Mouse (Mus musculus): ENCODE results near the gene Ccdc162.

Ccdc162 gene

DNA sequence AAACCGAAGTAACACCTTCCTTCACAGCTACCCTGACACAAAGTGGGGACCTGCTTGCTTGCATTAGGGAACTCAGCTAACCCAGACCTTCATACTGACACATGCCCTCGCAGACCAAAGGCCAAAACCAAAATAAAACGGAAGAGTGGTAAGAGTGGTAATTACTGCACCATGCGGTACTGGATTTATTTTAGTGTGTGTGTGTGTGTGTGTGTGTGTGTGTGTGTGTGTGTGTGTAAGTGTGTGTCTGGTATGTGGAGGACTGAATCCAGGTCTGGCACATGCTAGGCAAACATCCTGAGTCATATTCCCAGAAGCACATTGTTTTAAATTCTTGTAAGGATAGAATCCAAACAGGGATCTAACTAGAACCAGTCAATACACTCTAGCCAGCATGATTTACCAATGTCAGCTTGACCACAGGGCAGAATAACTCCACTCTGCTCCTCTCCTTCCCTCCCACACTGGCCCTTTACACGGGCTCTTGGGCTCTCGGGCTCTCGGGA lies 140.1 kb downstream of the Ccdc162 start:
- DNase-seq (ENCODE audit: low read depth): no peak

DNA sequence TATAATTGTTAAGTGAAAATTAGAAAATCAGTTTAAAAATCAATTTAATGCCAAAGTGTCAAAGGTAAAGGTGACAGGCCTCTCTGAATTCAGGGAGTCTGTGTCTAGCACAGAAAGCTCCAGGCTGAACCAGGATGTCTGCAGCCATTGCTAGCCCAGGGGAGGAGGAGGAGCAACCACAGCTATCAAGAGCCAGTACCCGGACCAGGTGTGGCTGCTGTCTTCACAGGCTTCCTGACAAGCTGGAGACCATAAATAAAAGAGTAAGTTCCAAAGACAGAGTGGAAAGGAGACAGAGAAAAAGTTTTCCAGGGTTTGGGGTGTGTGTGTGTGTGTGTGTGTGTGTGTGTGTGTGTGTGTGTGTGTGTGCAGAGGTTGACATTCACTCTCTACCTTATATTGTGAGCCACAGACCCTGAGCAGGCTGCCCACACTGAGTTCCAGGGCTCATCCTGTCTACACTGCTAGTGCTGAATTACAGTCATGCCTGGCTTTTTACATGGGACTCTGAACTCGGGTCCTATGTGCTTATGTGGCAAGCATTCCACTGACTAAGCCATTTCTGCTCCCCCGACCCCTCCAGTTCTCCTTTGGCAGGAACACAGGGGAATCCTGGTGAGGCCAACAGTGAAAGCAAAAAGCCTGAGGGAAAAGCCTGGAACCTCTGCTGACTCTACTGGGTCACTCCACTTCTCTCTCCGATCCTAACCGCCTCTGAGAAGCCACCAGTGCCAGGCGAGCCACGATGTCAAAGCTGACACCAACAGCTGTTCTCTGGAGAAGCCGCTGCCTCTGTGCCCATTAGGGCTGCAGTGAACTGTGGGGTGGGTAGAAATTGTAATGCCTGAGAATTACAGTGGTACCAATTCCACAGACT lies 140.7 kb downstream of the Ccdc162 start:
- no peak for DNase-seq (ENCODE audit: low read depth)

GRCm38 (mm10) chr10:41573190-41573589 lies 143.2 kb downstream of the Ccdc162 start:
- DNase-seq (ENCODE audit: low read depth): no peak

DNA sequence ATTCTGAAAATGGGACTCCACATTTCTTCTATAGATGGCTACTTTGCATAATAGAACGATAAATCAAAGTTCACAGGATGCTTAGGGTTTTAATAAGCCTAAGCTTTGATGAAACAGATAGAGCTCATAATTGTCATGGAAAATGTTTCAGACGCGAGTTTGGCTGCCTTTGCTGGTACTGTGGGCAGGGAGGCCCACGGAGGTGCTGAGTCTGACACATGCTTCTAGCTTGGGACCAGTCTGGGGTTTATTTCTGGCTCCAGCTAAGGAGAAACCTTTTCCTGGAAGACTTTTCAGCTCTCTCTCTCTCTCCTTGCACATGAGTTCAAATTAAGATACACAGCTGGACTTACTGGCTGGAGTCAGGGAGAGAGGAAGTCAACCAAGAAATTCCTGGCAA lies 144.2 kb downstream of the Ccdc162 start:
- no peak for DNase-seq (ENCODE audit: low read depth)

GRCm38 (mm10) chr10:41571065-41571464 lies 145.4 kb downstream of the Ccdc162 start:
- no peak for DNase-seq (ENCODE audit: low read depth)

DNA sequence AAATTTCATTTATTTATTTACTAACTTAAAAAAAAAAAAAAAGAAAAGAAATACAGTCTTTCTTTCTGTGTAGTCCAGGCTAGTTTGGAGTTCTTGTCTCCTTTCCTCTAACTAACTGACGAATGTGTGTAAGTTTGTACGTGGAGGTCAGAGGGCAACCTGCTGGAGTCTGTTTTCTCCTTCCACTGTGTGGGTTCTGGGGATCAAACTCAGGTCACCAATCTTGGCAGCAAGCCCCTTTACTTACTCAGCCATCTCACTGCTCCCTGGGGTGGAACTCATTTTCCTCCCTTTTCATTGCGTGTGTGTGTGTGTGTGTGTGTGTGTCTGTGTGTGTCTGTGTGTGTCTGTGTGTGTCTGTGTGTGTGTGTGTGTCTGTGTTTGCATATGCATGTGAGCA lies 148.1 kb downstream of the Ccdc162 start:
- no peak for DNase-seq (ENCODE audit: low read depth)

DNA sequence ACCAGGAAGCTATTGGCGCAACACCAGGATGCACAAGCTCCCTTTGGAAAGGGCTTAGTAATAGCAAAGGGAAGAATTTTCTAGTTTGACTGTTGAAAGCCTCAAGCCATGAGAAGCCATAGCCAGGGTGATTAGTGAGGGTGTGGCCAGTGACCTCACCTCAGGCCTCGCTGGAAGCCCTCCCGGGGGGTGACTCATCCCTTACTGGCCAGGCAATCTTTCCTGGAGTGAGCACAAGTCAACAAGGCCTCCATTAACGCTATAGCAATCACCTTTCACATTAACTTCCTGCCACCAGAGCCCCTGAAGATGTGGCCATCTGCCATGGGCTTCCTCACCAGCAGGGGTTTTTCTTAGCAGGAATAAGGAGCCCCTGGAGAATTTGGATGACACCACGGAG lies 151.3 kb downstream of the Ccdc162 start:
- no peak for DNase-seq (ENCODE audit: low read depth)

DNA sequence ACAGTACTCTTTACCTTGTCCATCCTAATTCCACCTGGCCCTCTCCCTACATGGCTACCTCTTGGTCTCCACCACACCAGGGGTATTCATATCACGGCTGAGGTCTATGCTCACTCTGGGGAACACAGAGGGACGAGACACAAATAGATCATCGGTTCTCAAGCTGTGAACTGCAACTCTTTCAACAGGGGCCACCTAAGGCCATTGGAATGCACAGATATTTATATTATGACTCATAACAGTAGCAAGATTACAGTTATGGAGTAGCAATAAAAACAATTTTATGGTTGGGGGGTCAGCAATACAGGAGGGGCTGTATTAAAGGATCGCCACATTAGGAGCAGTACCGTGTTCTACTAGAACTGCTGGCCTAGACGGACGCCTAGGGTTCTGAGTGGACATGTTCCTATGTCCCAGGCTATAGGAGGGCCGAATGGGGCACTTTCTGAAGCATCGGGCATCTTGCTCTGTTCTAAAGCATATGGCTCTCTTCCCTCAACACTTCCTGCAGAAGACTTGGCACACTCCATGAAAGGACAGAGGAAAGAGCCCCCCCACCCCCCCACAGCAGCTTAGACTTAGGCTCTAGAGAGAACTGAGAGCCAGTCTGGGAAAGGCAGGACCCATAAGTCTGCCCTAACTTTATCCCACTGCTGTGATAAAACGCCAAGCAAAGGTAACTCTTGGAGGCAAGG lies 154.6 kb downstream of the Ccdc162 start:
- no peak for DNase-seq (ENCODE audit: low read depth)

DNA sequence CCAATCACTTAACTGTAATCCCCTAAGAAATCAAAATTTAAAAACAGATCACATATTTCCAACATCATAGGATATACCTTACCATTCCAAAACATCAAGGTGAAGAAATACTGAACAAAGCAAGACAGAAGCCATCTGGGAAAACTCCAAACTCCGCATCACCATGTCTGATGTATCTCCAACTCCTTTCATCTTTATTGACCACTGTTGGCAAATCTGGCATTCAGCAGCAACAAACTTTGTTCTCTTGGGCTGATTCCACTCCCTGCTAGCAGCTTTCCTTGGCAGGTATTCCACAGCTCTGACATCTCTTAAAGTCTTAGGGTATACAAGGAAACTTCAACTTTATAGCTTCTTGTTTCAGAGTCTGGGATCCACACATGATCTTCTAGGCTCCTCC lies 158.0 kb downstream of the Ccdc162 start:
- DNase-seq (ENCODE audit: low read depth): no peak

- DNase-seq (ENCODE audit: low read depth): no peak
These were observed 161.4 kb downstream of the Ccdc162 start for GRCm38 (mm10) chr10:41555081-41555480.

DNA sequence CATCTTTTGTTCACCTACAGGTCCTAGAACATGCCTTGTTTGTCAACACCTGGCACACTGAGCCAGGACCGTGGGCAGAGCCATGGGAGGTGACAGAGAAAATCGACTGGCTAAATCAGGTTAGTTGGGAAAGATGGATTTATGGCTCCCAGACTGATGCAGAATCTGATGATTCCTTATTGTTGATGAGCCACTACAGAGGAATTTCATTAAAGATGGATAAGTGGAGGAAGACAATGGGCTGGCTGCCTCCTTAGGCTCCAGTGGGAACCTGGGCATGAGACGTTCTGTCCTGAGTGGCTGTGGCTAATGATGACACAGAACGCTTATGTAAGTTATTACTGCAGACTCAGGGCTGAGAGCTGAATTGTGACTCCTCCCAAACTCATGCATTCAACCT lies 162.7 kb downstream of the Ccdc162 start:
- DNase-seq (ENCODE audit: low read depth): no peak

GRCm38 (mm10) chr10:41552847-41553589 lies 163.4 kb downstream of the Ccdc162 start:
- DNase-seq (ENCODE audit: low read depth): peak; percentile 67

DNA sequence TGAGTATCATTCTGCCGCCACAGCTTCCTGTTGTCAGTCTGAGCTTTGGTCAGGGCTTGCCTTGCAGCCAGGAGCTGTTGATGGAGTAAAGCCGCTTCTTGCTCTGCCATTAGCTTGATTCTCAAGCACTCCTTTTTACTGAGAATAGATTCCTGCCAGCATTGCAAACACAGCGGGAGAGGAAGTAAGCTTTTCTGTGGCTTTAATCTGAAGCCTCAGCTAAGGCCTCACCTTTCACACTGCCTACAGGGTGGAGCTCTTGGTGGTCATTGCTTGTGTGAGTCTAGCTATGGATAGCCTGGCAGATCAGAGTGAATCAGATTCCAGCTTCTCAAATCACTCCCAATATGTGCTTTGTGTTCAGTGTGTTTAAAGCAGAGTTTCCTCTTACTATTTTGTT lies 164.1 kb downstream of the Ccdc162 start:
- DNase-seq (ENCODE audit: low read depth): peak; percentile 50

DNA sequence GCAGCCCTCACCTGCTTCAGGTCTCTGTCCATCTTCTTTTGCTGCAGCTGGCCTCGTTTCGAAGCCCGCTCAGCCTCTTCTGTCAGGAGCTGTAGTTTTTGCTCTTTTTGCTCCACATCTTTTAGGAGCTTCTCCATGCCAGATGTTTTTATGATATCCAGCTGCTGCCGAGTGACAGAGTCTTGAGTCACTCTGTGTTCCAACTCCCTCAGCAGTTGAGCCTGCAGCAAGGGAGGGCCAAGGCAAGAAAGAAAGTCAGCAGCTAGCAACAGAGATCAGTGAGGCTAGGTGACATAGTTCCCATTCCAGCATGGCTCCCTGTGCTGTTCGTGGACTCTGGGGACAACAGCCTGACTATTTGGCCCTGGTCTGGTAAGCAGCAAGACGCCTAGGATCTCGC lies 165.7 kb downstream of the Ccdc162 start:
- DNase-seq (ENCODE audit: low read depth): no peak

DNA sequence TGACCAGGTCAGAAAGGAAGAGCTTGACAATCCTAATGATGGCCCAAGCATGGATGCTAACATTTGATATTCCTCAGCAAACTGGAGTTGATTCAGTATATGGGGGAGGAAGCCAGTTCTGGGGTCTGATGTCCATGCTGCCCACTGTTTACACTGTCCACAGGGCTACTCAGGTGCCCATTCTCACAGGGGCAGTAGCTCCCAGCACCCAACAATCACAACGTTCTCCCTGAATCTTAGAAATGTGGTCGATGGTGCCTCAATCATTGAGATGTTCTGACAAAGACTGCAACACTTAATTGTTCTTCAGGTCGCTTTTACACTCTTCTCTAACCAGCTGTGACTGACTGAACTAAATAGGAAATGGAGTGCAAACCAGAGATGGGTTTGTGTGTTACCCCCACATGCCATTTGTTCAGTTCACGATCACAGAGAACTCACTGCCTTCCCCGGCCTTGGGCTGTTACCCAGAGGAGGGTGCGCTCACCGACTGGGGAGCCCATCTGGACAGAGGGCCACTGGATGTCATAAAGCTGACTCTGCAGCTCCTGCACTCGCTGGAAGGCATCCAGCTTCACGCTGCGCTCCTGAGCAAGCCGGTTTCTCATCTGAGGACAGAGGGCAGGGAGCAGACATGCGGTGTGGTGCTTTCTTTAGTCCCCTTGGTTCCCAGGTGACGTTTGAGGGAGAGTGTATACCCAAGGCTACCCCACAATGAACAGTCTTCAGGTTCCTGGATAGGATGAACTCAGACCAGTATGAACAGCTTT lies 169.9 kb downstream of the Ccdc162 start:
- DNase-seq (ENCODE audit: low read depth): no peak

- DNase-seq (ENCODE audit: low read depth): no peak
These were observed 171.1 kb downstream of the Ccdc162 start for GRCm38 (mm10) chr10:41545224-41545755.

GRCm38 (mm10) chr10:41544481-41545190 lies 171.8 kb downstream of the Ccdc162 start:
- DNase-seq (ENCODE audit: low read depth): peak; percentile 12

- no peak for DNase-seq (ENCODE audit: low read depth)
These were observed 172.6 kb downstream of the Ccdc162 start for GRCm38 (mm10) chr10:41543844-41544243.

DNA sequence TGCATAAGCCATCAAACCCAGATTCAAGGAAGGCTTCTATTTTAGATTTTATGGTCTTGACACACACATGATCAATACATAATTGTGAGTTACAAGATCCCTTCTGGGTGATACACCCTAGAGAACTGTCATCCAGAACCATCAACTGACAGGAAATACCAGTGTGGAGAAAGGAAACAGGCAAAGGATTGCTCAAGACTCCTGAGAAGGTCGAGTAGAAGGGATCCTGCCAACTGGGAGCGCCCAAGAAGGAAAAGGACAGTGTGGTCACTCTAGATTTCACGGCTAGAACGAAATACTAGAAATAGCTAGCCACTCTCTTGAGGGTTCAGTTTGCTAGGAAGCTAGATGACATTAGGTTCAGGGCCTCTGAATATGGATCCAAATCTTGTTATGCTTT lies 173.0 kb downstream of the Ccdc162 start:
- DNase-seq (ENCODE audit: low read depth): no peak

- DNase-seq (ENCODE audit: low read depth): no peak
These were observed 174.4 kb downstream of the Ccdc162 start for GRCm38 (mm10) chr10:41542057-41542456.

DNA sequence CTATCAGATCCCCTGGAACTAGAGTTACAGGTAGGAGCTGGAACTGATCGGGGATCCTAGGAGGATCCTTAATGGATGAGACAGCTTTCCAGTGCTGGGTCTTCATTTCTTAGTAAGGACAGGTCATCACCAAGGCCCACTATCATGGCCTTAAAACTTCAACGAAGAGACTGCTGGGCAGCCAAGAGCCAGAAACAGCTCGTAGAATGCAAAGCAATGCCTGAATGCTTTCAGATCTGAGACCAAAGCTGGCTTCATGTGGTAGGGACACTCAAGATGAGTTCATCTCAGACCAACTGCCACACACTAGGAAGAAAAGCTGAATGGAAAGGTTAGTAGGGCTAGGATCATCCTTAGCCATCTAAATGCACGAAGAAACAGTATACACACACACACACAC lies 177.4 kb downstream of the Ccdc162 start:
- DNase-seq (ENCODE audit: low read depth): no peak

Measured in naive thymus-derived CD4-positive, alpha-beta T cell, adult 2 months (primary cell).